Mouse (Mus musculus) megakaryocyte, embryonic 14.5 days (primary cell): ENCODE results near the gene Nkx1-2. TPM values are rescaled to one million over a fixed set of nuclear protein-coding genes. Genes with fewer than 3 reads are reported as not detected.

ENCODE experiments used
- H3K27me3 ChIP-seq: replicated peaks from 2 replicates; pipeline ENCODE3; 2012; ENCODE audit warnings: inconsistent platforms
- H3K36me3 ChIP-seq: replicated peaks from 2 replicates; pipeline ENCODE3; 2012; ENCODE audit warnings: low read length, inconsistent platforms, mixed read lengths
- H3K4me1 ChIP-seq: 2 replicates; pipeline ENCODE4 v1.6.1; 2012; ENCODE audit warnings: inconsistent platforms
- H3K4me3 ChIP-seq: replicated peaks from 2 replicates; pipeline ENCODE3; 2012; ENCODE audit warnings: moderate library complexity, mild to moderate bottlenecking, inconsistent platforms
- H3K9me3 ChIP-seq: 2 replicates; pipeline ENCODE4 v1.6.1; 2012; ENCODE audit warnings: inconsistent platforms
- FLI1 ChIP-seq: IDR thresholded peaks from 2 replicates; pipeline ENCODE4 v1.6.1; 2012; ENCODE audit warnings: low read length, inconsistent platforms, mixed read lengths
- GATA1 ChIP-seq: IDR thresholded peaks from 3 replicates; pipeline ENCODE4 v1.6.1; 2012; ENCODE audit warnings: mixed read lengths, low read length, inconsistent platforms, borderline replicate concordance
- polyA plus RNA-seq: library from polyadenylated mRNA; stranded (reverse); fragments of >175 nt; gene quantifications from 2 replicates; pipeline ENCODE4 v1.2.3, GENCODE M21; 2012; ENCODE audit warnings: low replicate concordance; ENCODE audit not compliant: insufficient read depth

Gene Nkx1-2
- polyA plus RNA-seq, 1 experiment = not detected

GRCm38 (mm10) chr7:132571481-132571880 lies 28.0 kb downstream of the Nkx1-2 start:
- Histone ChIP-seq H3K4me1 (peaks cover 61% of the 10 kb centered on the region), H3K9me3 (no peaks in the 10 kb centered on the region), H3K36me3 (peaks cover 40% of the 10 kb centered on the region), H3K4me3 (no peak overlapping the region), H3K27me3 (no peaks in the 10 kb centered on the region)
- no peak for TF ChIP-seq FLI1
- no peak for TF ChIP-seq GATA1

DNA sequence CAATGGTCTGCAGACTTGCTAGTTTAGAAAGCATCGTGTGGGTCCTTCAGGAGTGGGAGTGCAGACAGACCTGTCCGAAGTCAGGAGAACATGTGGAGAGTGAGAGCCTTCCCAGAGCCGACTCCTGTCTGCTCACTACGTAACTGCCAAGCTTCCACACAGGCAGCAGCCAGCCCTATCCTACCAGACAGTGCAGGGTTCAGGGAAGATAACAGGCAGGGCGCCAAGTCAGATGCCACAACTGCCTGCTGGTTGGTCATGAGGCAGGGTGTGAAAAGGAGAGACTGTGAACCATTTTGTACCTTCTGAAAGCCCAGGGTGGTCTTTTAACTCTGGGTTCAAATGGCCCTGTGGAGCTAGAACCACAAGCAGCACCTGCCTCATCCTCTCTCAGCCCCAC lies 29.4 kb downstream of the Nkx1-2 start:
- H3K9me3 ChIP-seq = no peaks in the 10 kb centered on the region
- H3K36me3 ChIP-seq = peaks cover 52% of the 10 kb centered on the region
- TF ChIP-seq FLI1 (no peak), GATA1 (no peak)
- no peaks in the 10 kb centered on the region for H3K27me3 ChIP-seq
- H3K4me1 ChIP-seq = peaks cover 58% of the 10 kb centered on the region
- H3K4me3 ChIP-seq = peak overlapping the region; percentile 39

DNA sequence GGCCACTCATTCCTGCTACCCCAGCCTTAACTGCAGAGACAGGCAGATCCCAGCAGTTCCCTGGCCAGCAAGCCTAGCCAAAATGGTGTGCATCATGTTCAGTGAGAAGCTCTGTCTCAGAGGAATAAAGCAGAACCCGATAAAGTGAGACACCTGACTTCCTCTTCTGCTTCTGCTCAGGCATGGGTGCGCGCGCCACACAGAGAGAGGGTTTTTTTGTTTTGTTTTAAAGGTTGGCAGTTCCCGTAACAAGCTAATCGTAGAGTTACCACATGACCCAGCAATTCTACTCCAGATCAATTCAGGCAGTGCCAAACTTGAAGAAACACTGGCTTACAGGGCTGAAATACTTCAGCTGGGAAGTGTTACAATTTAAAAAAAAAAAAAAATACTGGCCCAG lies 30.6 kb downstream of the Nkx1-2 start:
- Histone ChIP-seq H3K9me3 (no peaks in the 10 kb centered on the region), H3K4me1 (peaks cover 54% of the 10 kb centered on the region), H3K27me3 (no peaks in the 10 kb centered on the region), H3K36me3 (peaks cover 64% of the 10 kb centered on the region), H3K4me3 (no peak overlapping the region)
- TF ChIP-seq FLI1 = no peak
- TF ChIP-seq GATA1 = no peak

- no peak overlapping the region for H3K4me3 ChIP-seq
- peaks cover 94% of the 10 kb centered on the region for H3K36me3 ChIP-seq
- no peaks in the 10 kb centered on the region for H3K9me3 ChIP-seq
- H3K27me3 ChIP-seq = no peaks in the 10 kb centered on the region
- TF ChIP-seq GATA1 (no peak), FLI1 (no peak)
- peaks cover 29% of the 10 kb centered on the region for H3K4me1 ChIP-seq
Measured at GRCm38 (mm10) chr7:132565831-132566230, 33.6 kb downstream of the Nkx1-2 start.

GRCm38 (mm10) chr7:132559138-132559766 lies 40.2 kb downstream of the Nkx1-2 start:
- H3K9me3 ChIP-seq = no peaks in the 10 kb centered on the region
- H3K4me3 ChIP-seq = no peak overlapping the region
- H3K36me3 ChIP-seq = peaks cover 84% of the 10 kb centered on the region
- H3K27me3 ChIP-seq = no peaks in the 10 kb centered on the region
- H3K4me1 ChIP-seq = peaks cover 13% of the 10 kb centered on the region
- TF ChIP-seq FLI1 (no peak), GATA1 (no peak)

DNA sequence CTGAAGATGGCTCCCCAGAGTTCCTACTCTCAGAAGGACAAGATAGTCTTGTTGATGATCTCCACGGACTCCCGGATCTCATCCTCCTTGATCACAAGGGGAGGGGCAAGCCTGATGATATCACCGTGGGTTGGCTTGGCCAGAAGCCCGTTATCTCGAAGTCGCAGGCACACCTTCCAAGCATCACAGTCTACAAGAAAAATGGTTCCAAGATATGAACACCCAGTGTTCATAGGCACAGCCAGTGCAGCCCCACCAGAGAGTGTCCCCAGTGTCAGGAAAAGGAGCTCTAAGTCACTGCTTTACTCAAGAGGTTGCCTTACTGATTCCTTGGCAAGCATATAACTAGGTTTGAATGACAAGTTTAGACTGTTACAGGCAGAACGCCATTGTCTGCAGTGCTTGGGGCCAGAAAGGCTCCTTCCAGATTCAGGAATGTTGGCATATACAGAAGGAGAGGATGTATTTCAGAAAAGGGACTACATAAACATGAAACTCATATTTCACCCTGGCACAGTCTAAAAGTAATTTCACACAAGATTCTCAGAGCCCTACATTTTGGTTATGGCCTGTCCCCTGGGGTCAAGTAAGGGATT lies 41.2 kb downstream of the Nkx1-2 start:
- peaks cover 74% of the 10 kb centered on the region for H3K36me3 ChIP-seq
- TF ChIP-seq FLI1 = no peak
- no peak for TF ChIP-seq GATA1
- no peaks in the 10 kb centered on the region for H3K9me3 ChIP-seq
- H3K4me3 ChIP-seq = no peak overlapping the region
- H3K4me1 ChIP-seq = peaks cover 13% of the 10 kb centered on the region
- no peaks in the 10 kb centered on the region for H3K27me3 ChIP-seq

DNA sequence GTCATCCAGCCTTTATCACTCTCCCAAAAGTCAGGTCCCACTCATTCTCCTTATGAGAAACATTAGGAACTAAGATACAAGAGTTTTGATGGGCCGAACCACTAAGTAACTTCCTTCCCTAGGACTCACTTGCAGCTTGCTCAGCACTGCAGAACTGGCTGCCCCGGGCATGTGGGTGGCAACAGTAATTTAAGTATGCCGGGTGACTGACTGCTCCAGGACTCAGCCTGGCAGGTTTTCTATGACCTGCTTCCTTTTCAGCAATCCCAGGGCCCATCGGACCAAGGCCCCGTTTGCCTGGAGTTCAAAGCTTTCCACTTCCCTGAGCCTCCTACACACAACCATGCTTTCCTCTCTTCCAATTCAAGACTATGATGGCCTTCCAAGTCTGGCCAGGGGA lies 42.9 kb downstream of the Nkx1-2 start:
- TF ChIP-seq GATA1 (no peak), FLI1 (no peak)
- H3K4me3 ChIP-seq = no peak overlapping the region
- H3K27me3 ChIP-seq = no peaks in the 10 kb centered on the region
- H3K4me1 ChIP-seq = peaks cover 17% of the 10 kb centered on the region
- H3K36me3 ChIP-seq = peaks cover 57% of the 10 kb centered on the region
- no peaks in the 10 kb centered on the region for H3K9me3 ChIP-seq

DNA sequence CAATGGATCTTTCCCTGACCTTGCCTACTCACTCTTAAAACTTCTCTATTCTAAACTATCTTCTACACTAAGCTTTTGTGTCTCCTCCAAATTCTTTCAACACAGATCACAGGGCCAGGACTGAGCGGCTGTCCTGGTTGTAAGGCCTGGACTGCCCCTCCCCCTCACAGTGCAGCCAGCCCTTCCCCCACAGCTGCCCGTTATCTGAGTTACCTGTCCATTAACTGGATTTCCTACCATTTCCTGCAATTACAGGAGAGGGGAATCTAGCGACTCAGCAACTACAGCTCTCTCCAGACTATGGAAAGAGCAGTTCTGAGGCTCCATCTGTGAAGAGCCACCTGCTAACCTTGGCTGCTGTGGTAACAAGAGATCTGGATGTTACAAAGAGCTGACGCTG lies 43.5 kb downstream of the Nkx1-2 start:
- TF ChIP-seq GATA1 (no peak), FLI1 (no peak)
- no peaks in the 10 kb centered on the region for H3K9me3 ChIP-seq
- peaks cover 51% of the 10 kb centered on the region for H3K36me3 ChIP-seq
- H3K27me3 ChIP-seq = no peaks in the 10 kb centered on the region
- H3K4me1 ChIP-seq = peaks cover 23% of the 10 kb centered on the region
- no peak overlapping the region for H3K4me3 ChIP-seq

- no peak overlapping the region for H3K4me3 ChIP-seq
- peaks cover 7% of the 10 kb centered on the region for H3K27me3 ChIP-seq
- no peaks in the 10 kb centered on the region for H3K9me3 ChIP-seq
- no peak for TF ChIP-seq GATA1
- TF ChIP-seq FLI1 = no peak
- H3K4me1 ChIP-seq = peaks cover 19% of the 10 kb centered on the region
- H3K36me3 ChIP-seq = peaks cover 32% of the 10 kb centered on the region
Measured at GRCm38 (mm10) chr7:132554091-132554490, 45.3 kb downstream of the Nkx1-2 start.

GRCm38 (mm10) chr7:132551351-132552126 lies 47.9 kb downstream of the Nkx1-2 start:
- Histone ChIP-seq H3K36me3 (peaks cover 7% of the 10 kb centered on the region), H3K4me1 (peaks cover 18% of the 10 kb centered on the region), H3K27me3 (peaks cover 23% of the 10 kb centered on the region), H3K9me3 (no peaks in the 10 kb centered on the region), H3K4me3 (peak overlapping the region; percentile 93)
- no peak for TF ChIP-seq GATA1
- TF ChIP-seq FLI1 = no peak

DNA sequence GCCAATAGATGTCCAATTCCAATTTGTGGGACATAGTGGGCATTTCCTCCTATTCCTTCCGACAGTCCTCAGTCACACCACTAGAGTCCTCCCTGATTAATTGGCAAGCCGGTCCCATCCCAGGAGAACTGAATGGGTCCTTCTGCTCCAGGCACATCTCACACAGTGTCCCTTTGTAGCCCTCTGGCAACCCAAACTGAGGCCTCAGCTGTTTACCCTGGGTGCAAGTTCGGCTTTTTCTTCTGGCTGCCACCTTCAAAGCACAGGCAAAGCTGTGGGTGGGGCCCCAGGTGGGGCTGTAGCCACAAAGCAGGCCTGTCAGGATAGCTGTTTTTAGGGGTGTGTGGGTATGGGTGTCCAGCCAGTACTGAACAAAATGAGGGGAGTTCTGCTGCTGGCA lies 52.3 kb downstream of the Nkx1-2 start:
- H3K36me3 ChIP-seq = no peaks in the 10 kb centered on the region
- H3K9me3 ChIP-seq = no peaks in the 10 kb centered on the region
- no peak overlapping the region for H3K4me3 ChIP-seq
- TF ChIP-seq GATA1 = no peak
- no peak for TF ChIP-seq FLI1
- peaks cover 54% of the 10 kb centered on the region for H3K27me3 ChIP-seq
- peaks cover 9% of the 10 kb centered on the region for H3K4me1 ChIP-seq

Other genes starting within 250 kb of the Nkx1-2 start
- 0.77 TPM in 1 of 2 replicates, not detected in the other for gene Oat, start 23.2 kb downstream of the Nkx1-2 start, polyA plus RNA-seq
- 1.3 and 2.5 TPM in 2 replicates for gene Lhpp, start 11.0 kb upstream of the Nkx1-2 start, polyA plus RNA-seq
- 22.1 and 77.4 TPM in 2 replicates for gene Fam53b, start 214.2 kb upstream of the Nkx1-2 start, polyA plus RNA-seq